Mouse (Mus musculus) kidney, embryonic 15.5 days (tissue): ENCODE results near the gene Trim14. TPM values are rescaled to one million over a fixed set of nuclear protein-coding genes. Genes with fewer than 3 reads are reported as not detected.

Experiments
- ATAC-seq: fragments of 200-750 bp; cut with Nextera tagmentation; replicated peaks from 2 replicates; pipeline ENCODE4 v1.8.0; 2017; ENCODE audit warnings: moderate TSS enrichment; ENCODE audit not compliant: low FRiP score
- H3K27ac ChIP-seq: fragments of 300-500 bp; sonication (generic); 2 replicates; pipeline ENCODE4 v1.5.1; 2015; ENCODE audit warnings: mild to moderate bottlenecking, inconsistent platforms
- H3K27me3 ChIP-seq: fragments of 300-500 bp; sonication (generic); 2 replicates; pipeline ENCODE4 v1.6.1; 2015; ENCODE audit warnings: inconsistent platforms
- H3K36me3 ChIP-seq: fragments of 300-500 bp; sonication (generic); 2 replicates; pipeline ENCODE4 v1.6.1; 2015; ENCODE audit warnings: inconsistent platforms
- H3K4me1 ChIP-seq: fragments of 300-500 bp; sonication (generic); 2 replicates; pipeline ENCODE4 v1.6.1; 2015; ENCODE audit warnings: inconsistent platforms
- H3K4me2 ChIP-seq: fragments of 300-500 bp; sonication (generic); 2 replicates; pipeline ENCODE4 v1.6.1; 2015; ENCODE audit warnings: moderate library complexity, mild to moderate bottlenecking, inconsistent platforms
- H3K4me3 ChIP-seq: fragments of 300-500 bp; sonication (generic); replicated peaks from 2 replicates; pipeline ENCODE4 v1.5.1; 2015; ENCODE audit warnings: mild to moderate bottlenecking, inconsistent platforms
- H3K9ac ChIP-seq: fragments of 300-500 bp; sonication (generic); 2 replicates; pipeline ENCODE4 v1.6.1; 2015; ENCODE audit warnings: mild to moderate bottlenecking, inconsistent platforms
- H3K9me3 ChIP-seq: fragments of 300-500 bp; sonication (generic); replicated peaks from 2 replicates; pipeline ENCODE4 v1.6.1; 2016; ENCODE audit warnings: inconsistent platforms
- WGBS: fragments of 180-500 bp; shearing (Covaris S2); methylation state at CpG from one replicate; pipeline ENCODE4 v1.1.7; 2015; ENCODE audit warnings: mixed read lengths; 5-methylcytosine and 5-hydroxymethylcytosine counted together
- polyA plus RNA-seq: library from polyadenylated mRNA; unstranded; fragments of >200 nt; fragmentation: Nextera tagmentation; extraction: Ambion mirVana; gene quantifications from 2 replicates; pipeline ENCODE4 v1.2.1, GENCODE M21; 2015

Trim14 gene
- polyA plus RNA-seq, 1 experiment from 2014 or later: 1.8 TPM

GRCm38 (mm10) chr4:46574024-46574753 is 38.2 kb upstream of the Trim14 start:
- no peak overlapping the region for H3K9ac ChIP-seq
- H3K4me2 ChIP-seq: no peak overlapping the region
- H3K36me3 ChIP-seq: no peaks in the 10 kb centered on the region
- H3K4me3 ChIP-seq: no peak overlapping the region
- 38% methylated on average over 9 of the region's 9 CpGs for WGBS
- no peak overlapping the region for H3K27ac ChIP-seq
- H3K27me3 ChIP-seq: no peaks in the 10 kb centered on the region
- no peak for ATAC-seq
- peaks cover 8% of the 10 kb centered on the region; the same call in 1 of the 2 replicates for H3K4me1 ChIP-seq
- no peaks in the 10 kb centered on the region for H3K9me3 ChIP-seq

- no peaks in the 10 kb centered on the region for H3K9me3 ChIP-seq
- ATAC-seq: no peak
- no peaks in the 10 kb centered on the region for H3K36me3 ChIP-seq
- no peaks in the 10 kb centered on the region for H3K27me3 ChIP-seq
- H3K4me1 ChIP-seq: peaks cover 8% of the 10 kb centered on the region; the same call in 1 of the 2 replicates
- 75% methylated on average over 4 of the region's 4 CpGs for WGBS
- no peak overlapping the region for H3K9ac ChIP-seq
- no peak overlapping the region for H3K4me3 ChIP-seq
- no peak overlapping the region for H3K4me2 ChIP-seq
- H3K27ac ChIP-seq: no peak overlapping the region
Measured at GRCm38 (mm10) chr4:46572616-46573015, 36.7 kb upstream of the Trim14 start.

GRCm38 (mm10) chr4:46571744-46572143 is 35.8 kb upstream of the Trim14 start:
- no peak for ATAC-seq
- WGBS: 92% methylated on average over 9 of the region's 9 CpGs

DNA sequence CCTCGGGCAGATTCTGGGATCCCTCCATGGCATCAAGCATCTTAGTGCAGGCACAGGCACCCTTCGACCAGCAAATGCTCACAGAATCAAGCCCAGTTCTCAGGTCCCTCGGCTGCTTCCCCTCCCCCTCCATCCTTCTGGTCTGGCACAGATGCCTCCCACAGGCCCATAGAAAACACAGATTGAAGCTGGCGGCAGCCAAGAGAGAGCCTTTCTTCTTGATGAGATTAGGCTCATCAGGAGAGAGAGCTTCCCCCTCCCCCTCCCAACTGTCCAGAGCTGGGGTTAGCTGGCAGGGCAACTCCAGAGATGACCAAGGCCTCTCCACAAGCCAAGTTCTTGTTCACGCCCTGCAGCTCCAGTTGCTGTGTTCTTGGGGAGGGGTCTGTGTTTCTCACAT is 33.7 kb upstream of the Trim14 start:
- Histone ChIP-seq H3K4me1 (peaks cover 4% of the 10 kb centered on the region; the same call in 1 of the 2 replicates), H3K9me3 (no peaks in the 10 kb centered on the region), H3K9ac (no peak overlapping the region), H3K4me2 (no peak overlapping the region), H3K4me3 (no peak overlapping the region), H3K27me3 (no peaks in the 10 kb centered on the region), H3K27ac (no peak overlapping the region), H3K36me3 (no peaks in the 10 kb centered on the region)
- WGBS: 47% methylated on average over 5 of the region's 5 CpGs
- ATAC-seq: no peak

More at GRCm38 (mm10) chr4:46571744-46572143, 35.8 kb upstream of the Trim14 start:
- Histone ChIP-seq H3K4me2 (no peak overlapping the region), H3K27me3 (no peaks in the 10 kb centered on the region), H3K9me3 (no peaks in the 10 kb centered on the region), H3K27ac (no peak overlapping the region), H3K4me3 (no peak overlapping the region), H3K9ac (no peak overlapping the region), H3K4me1 (peaks cover 8% of the 10 kb centered on the region; the same call in 1 of the 2 replicates), H3K36me3 (no peaks in the 10 kb centered on the region)

DNA sequence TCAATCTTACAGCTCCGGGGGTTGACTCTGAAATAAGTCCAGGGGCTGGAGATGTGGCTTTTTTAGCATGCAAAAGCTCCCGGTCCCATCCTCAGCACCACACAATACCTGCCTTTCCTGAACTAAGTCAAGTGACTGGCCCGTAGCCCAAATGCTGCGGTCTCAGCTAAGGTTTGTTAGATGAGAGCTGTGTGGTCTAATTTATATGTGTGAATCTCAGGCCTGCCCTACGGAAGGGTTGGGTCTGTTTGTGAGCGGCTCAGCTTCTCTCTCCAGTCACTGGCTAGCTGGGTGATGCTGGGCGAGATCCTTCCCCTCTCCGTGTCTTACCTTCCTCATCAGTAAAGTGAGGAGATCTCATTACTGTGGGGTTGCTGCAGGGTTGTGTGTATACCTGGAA is 32.2 kb upstream of the Trim14 start:
- H3K27me3 ChIP-seq: no peaks in the 10 kb centered on the region
- peaks cover 5% of the 10 kb centered on the region for H3K4me1 ChIP-seq
- H3K4me2 ChIP-seq: no peak overlapping the region
- ATAC-seq: no peak
- no peak overlapping the region for H3K9ac ChIP-seq
- H3K4me3 ChIP-seq: no peak overlapping the region
- no peak overlapping the region for H3K27ac ChIP-seq
- 91% methylated on average over 8 of the region's 8 CpGs for WGBS
- no peaks in the 10 kb centered on the region for H3K9me3 ChIP-seq
- H3K36me3 ChIP-seq: no peaks in the 10 kb centered on the region

DNA sequence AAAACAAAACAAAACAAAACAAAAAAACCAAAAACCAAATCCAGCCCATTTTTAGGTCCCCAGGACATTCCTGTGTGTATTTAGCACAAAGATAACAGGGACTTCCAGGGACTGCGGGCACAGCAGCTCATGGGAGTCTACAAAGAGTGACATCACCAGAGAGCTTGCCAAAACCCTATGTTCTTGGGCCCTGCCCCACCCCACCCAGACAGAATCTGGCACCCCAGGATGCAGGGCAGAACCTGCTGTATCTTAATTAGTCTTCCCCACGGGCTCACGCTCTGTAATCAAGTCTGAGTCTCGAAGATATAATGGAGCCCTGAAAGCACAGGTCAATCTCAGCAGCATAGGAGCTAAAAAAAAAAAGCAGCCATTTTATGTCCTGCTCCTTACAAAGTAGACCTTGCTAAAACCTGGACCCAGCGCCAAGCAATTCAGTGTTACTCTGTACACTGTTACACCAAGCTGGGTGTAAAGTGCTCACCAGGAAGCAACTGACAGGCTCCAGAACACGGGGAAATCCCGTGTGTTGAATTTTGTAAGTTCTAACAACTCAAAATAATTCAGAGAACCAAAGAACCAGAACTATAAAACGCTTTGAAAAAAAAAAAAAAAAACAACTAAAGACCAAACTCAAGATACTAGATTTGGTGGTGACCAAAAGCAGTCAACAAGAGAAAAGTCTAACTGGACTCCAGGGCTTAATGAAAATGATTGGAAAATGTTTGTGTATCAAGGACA is 31.2 kb upstream of the Trim14 start:
- H3K4me2 ChIP-seq: no peak overlapping the region
- no peaks in the 10 kb centered on the region for H3K9me3 ChIP-seq
- no peak overlapping the region for H3K9ac ChIP-seq
- H3K36me3 ChIP-seq: no peaks in the 10 kb centered on the region
- no peak for ATAC-seq
- no peaks in the 10 kb centered on the region for H3K27me3 ChIP-seq
- no peak overlapping the region for H3K27ac ChIP-seq
- H3K4me3 ChIP-seq: no peak overlapping the region
- WGBS: 83% methylated on average over 8 of the region's 8 CpGs
- H3K4me1 ChIP-seq: peaks cover 5% of the 10 kb centered on the region

GRCm38 (mm10) chr4:46565393-46565955 is 29.5 kb upstream of the Trim14 start:
- 92% methylated on average over 4 of the region's 4 CpGs for WGBS
- Histone ChIP-seq H3K9me3 (no peaks in the 10 kb centered on the region), H3K9ac (no peak overlapping the region), H3K36me3 (no peaks in the 10 kb centered on the region), H3K4me3 (no peak overlapping the region), H3K4me2 (no peak overlapping the region), H3K27me3 (no peaks in the 10 kb centered on the region), H3K4me1 (peaks cover 5% of the 10 kb centered on the region), H3K27ac (no peak overlapping the region)
- ATAC-seq: no peak

- H3K4me3 ChIP-seq: no peak overlapping the region
- ATAC-seq: no peak
- peaks cover 5% of the 10 kb centered on the region for H3K4me1 ChIP-seq
- no peaks in the 10 kb centered on the region for H3K36me3 ChIP-seq
- H3K27me3 ChIP-seq: no peaks in the 10 kb centered on the region
- H3K9ac ChIP-seq: no peak overlapping the region
- no peak overlapping the region for H3K27ac ChIP-seq
- no peaks in the 10 kb centered on the region for H3K9me3 ChIP-seq
- 88% methylated on average over 4 of the region's 4 CpGs for WGBS
- no peak overlapping the region for H3K4me2 ChIP-seq
Measured at GRCm38 (mm10) chr4:46564247-46564646, 28.3 kb upstream of the Trim14 start.

DNA sequence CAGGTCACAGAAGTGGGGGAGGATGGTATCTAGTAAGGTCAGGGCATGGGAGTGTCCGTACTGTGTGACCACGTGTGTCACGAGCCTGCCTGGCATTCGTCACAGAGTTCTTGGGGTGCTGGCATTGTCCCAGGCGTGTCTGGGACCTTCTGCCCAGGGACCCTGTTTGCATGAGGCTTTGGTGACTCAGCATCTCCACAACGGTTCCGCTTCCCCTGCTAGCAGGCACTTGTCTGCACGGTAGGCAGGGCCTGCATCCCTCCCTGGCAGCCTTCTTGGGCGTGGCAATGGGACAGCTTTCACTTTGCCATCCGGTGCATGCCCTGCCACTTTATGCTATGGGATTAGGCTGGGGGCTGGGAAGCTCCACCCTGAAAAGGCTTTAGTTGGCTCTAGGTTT is 27.9 kb upstream of the Trim14 start:
- ATAC-seq: no peak
- no peaks in the 10 kb centered on the region for H3K36me3 ChIP-seq
- WGBS: 70% methylated on average over 10 of the region's 10 CpGs

DNA sequence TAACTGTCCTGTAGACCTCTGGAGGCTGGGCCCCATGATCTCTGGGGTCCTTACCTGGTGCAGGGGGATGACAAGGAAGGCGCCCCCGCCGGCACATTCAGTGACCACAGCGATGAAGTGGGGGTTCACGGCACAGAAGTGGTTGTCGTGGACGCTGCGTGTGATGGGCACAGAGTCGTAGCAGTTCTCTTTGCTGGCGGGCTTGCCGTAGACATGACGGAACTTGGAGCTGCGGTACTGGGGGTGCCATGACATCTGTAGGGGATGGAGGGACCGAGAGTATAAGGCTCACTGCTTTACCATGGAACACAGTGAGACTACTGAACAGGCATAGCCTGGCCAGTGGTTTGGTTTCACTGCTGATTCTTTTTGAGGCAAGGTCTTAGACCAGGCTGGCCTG is 26.9 kb upstream of the Trim14 start:
- Histone ChIP-seq H3K4me2 (no peak overlapping the region), H3K4me1 (peaks cover 5% of the 10 kb centered on the region), H3K36me3 (no peaks in the 10 kb centered on the region), H3K27ac (no peak overlapping the region), H3K27me3 (no peaks in the 10 kb centered on the region), H3K9me3 (no peaks in the 10 kb centered on the region), H3K4me3 (no peak overlapping the region), H3K9ac (no peak overlapping the region)
- ATAC-seq: no peak
- 92% methylated on average over 14 of the region's 14 CpGs for WGBS

More for the DNA sequence above, 27.9 kb upstream of the Trim14 start:
- Histone ChIP-seq H3K4me2 (no peak overlapping the region), H3K4me3 (no peak overlapping the region), H3K9ac (no peak overlapping the region), H3K4me1 (peaks cover 5% of the 10 kb centered on the region), H3K9me3 (no peaks in the 10 kb centered on the region), H3K27me3 (no peaks in the 10 kb centered on the region), H3K27ac (no peak overlapping the region)

GRCm38 (mm10) chr4:46562037-46562436 is 26.1 kb upstream of the Trim14 start:
- ATAC-seq: no peak
- no peak overlapping the region for H3K27ac ChIP-seq
- H3K4me1 ChIP-seq: peaks cover 5% of the 10 kb centered on the region
- H3K27me3 ChIP-seq: no peaks in the 10 kb centered on the region
- no peak overlapping the region for H3K4me2 ChIP-seq
- no peak overlapping the region for H3K9ac ChIP-seq
- H3K36me3 ChIP-seq: no peaks in the 10 kb centered on the region
- no peak overlapping the region for H3K4me3 ChIP-seq
- 79% methylated on average over 5 of the region's 5 CpGs for WGBS
- no peaks in the 10 kb centered on the region for H3K9me3 ChIP-seq

DNA sequence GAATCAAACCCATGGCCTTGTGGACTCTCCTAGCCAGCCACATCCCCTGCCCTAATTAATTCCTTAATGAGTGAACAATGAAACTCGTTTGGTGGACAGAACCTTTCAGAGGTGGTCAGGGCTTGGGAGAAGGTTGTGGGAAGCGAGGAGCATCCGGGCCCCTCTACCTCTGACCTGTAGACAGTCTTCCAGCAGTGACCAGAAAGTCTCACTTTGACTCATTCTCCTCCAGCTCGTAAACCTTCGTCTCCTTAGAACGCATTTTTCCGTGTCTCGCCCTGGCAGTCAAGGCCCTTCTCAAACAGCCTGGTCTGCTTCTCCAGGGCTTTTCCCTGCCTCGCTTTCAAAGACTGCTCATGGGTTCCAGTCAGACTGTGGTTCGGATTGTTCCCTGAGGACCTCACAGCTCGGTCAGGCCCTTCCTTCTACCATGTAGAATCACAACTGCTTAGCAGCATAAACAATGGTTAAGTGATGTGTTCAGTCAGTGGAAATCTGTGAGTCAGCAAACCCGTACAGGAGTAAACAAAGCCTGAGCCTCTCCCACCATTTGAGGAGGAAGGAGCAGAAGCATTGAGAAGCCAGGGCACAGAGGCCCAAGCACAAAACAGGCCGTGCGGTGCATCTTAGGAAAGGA is 24.2 kb upstream of the Trim14 start:
- H3K27ac ChIP-seq: no peak overlapping the region
- H3K27me3 ChIP-seq: no peaks in the 10 kb centered on the region
- peaks cover 5% of the 10 kb centered on the region for H3K4me1 ChIP-seq
- peak; percentile 46; the same call in 1 of the 2 replicates for ATAC-seq
- 67% methylated on average over 14 of the region's 14 CpGs for whole genome bisulfite sequencing
- H3K9ac ChIP-seq: no peak overlapping the region
- no peak overlapping the region for H3K4me3 ChIP-seq
- H3K4me2 ChIP-seq: no peak overlapping the region
- H3K9me3 ChIP-seq: no peaks in the 10 kb centered on the region
- H3K36me3 ChIP-seq: no peaks in the 10 kb centered on the region
